Mouse (Mus musculus): Measurements from ENCODE around the gene Ube2q1. TPM values are rescaled to one million over a fixed set of nuclear protein-coding genes. Genes with fewer than 3 reads are reported as not detected.

The Ube2q1 gene
- polyA plus RNA-seq (2015; fragmentation: Illumina TruSeq; extraction: RNeasy Lipid Tissue Mini Kit (QIAGEN cat#74804); ENCODE audit: insufficient read depth, low replicate concordance): 181 TPM

DNA sequence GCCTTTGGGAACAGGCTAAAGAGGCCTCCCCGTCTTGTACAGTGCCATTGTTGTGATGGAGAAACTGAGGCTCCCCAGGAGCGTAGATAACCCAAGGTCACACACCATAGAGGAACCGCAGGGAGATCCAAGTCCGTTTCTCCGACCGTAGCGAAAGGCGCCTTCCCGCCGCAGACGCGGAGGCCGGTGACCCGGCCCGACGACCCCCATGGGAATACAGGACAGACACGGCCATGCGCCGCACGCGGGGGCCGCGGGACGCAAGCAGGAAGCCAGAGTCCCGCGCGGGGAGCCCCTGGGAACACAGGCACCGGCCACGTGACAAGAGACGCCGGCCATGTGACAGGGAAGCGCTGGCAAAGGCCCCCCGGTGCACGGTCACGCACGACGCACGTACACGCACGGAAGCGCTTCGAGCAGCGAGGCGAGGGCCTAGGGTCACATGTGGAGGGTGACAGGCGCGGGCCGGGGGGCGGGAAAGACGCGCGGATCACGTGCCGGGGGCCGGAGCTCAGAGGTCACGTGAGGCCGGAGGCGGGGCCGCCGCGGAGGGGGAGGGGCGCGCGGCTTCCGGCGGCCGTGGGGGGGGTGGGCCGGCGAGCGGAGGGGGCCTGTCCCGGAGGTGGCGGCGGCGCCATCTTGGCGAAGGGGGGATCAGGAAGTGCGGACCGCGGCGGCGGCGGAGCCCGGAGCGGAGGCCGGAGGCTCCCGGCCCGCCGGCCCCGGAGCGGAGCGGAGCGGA lies at the start of gene Ube2q1:
Gene Ube2q1 (plus strand): TSS at position 649 of the 742 bp plus-strand sequence.

DNA sequence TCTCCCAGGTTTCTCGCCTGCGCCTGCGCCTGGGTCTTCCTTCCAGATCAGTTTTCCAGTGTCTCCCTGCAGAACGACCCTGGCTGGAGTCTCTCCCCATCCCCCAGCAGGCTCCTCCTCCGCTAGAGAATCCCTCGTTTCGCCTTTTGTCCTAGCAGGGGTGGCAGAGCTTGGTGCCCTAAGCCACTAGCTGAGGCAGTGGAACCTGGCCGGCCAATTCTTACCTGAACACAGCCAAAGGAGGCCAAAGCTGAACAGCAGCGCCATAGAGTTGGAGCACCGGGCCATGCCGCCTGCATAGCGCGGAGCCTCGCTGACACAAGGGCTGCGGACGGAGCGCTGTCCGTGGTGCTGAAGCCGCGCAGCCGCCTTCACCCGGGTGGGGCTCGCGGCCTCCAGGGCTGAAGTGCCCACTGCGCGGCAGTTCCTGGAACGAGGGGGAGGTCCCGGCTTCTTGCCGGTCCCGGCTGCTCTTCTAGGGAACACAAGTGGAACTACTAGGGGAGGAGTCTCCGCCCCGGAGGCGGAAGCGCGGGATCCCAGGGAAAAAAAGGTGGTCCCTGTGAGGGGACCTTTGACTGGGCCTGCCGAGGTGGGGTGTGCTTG lies 9.2 kb upstream of the Ube2q1 start, which contains the start of gene Chrnb2:
Gene Chrnb2 (minus strand): TSS at position 514 of the 606 bp plus-strand sequence.

DNA sequence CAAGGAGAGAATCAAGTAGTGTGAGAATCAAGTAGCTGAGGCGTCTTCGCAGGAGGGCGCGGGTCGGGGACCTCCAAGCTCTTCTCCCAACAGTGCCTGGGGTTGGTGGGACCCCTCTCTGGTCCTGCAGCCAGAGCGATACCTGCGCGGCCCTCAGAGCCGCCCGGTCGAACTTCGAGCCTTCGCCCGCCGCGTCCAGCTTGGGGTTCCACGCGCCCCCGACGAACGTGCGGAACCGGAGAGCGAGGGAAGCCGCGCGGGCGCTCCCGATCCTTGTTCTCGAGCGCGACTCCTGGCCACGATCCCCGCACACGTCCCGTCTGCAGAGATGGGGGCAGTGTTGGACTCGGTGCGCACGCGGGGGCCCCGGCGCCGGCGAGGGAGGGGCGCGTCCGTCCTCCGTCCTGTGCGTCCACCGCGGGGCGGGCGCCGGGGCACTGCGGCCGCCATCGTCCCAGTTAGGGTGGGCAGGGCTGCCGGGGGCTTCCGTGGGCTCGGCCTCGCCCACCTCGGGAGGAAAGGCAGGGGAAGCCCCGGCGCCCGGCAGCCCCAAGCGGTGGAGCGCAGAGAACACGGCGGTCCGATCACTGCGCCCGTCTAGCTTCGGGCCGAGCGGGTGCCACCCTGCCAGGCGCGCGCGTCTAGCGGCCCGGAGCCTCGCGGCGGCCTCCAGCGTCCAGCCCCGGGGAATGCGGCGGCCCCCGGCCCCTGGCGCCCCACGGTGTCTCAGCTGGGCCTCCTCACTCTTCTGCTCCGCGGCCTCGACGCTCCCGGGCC lies 57.6 kb downstream of the Ube2q1 start, which contains the start of gene She:
Gene She (plus strand): TSS at position 556 of the 777 bp plus-strand sequence.

Other genes starting within 250 kb of the Ube2q1 start
- 78.1 TPM for gene Adar, start 58.6 kb upstream of the Ube2q1 start, polyA plus RNA-seq (2015; fragmentation: Illumina TruSeq; extraction: RNeasy Lipid Tissue Mini Kit (QIAGEN cat#74804); ENCODE audit: insufficient read depth, low replicate concordance)
- 1.7 TPM for gene Chrnb2, start 9.0 kb upstream of the Ube2q1 start, polyA plus RNA-seq (2015; fragmentation: Illumina TruSeq; extraction: RNeasy Lipid Tissue Mini Kit (QIAGEN cat#74804); ENCODE audit: insufficient read depth, low replicate concordance)
- gene She, start 57.8 kb downstream of the Ube2q1 start, polyA plus RNA-seq (2015; fragmentation: Illumina TruSeq; extraction: RNeasy Lipid Tissue Mini Kit (QIAGEN cat#74804); ENCODE audit: insufficient read depth, low replicate concordance): 4.4 TPM
- 30.9 TPM for gene Il6ra, start 139.6 kb downstream of the Ube2q1 start, polyA plus RNA-seq (2015; fragmentation: Illumina TruSeq; extraction: RNeasy Lipid Tissue Mini Kit (QIAGEN cat#74804); ENCODE audit: insufficient read depth, low replicate concordance)
- gene Atp8b2, start 189.9 kb downstream of the Ube2q1 start, polyA plus RNA-seq (2015; fragmentation: Illumina TruSeq; extraction: RNeasy Lipid Tissue Mini Kit (QIAGEN cat#74804); ENCODE audit: insufficient read depth, low replicate concordance): 73.4 TPM
- 81.9 TPM for gene Hax1, start 225.2 kb downstream of the Ube2q1 start, polyA plus RNA-seq (2015; fragmentation: Illumina TruSeq; extraction: RNeasy Lipid Tissue Mini Kit (QIAGEN cat#74804); ENCODE audit: insufficient read depth, low replicate concordance)

All from spleen, adult 10 weeks (tissue).